Mouse (Mus musculus) kidney, adult 2 months (tissue): ENCODE results near the gene Cfb.

ENCODE experiments used
- CTCF ChIP-seq: fragments of 200-500 bp; conservative IDR thresholded peaks from 2 replicates; pipeline ENCODE4 v1.5.1; 2011; ENCODE audit warnings: low read depth, mild to moderate bottlenecking, control low read depth, low read length, moderate library complexity, mixed read lengths; ENCODE audit not compliant: insufficient read depth, insufficient read length
- POLR2A ChIP-seq: fragments of 200-500 bp; IDR thresholded peaks from one replicate; pipeline ENCODE4 v1.6.1; 2011; ENCODE audit warnings: low read depth, low read length, control low read depth

- TF ChIP-seq CTCF (no peak), POLR2A (no peak)
Observed at GRCm38 (mm10) chr17:34850517-34851125, 11.7 kb downstream of the Cfb start.
